Mouse (Mus musculus): Measurements from ENCODE around the gene Sez6l.

GRCm38 (mm10) chr5:112576993-112577670 is at the start of gene Sez6l:
- TF ChIP-seq MAFK (IDR thresholded peaks at IDR 0.05; ENCODE audit: insufficient read depth, low read depth, low read length), result no peak
- no peak for TF ChIP-seq CHD2 (IDR thresholded peaks at IDR 0.05; ENCODE audit: low read depth, low read length)
- TF ChIP-seq ZC3H11A (IDR thresholded peaks at IDR 0.05; ENCODE audit: borderline replicate concordance, low read depth, low read length), result no peak
- no peak for TF ChIP-seq HCFC1 (IDR thresholded peaks at IDR 0.05; ENCODE audit: borderline replicate concordance, insufficient read depth, low read length)
- no peak for TF ChIP-seq ZNF384 (IDR thresholded peaks at IDR 0.05; ENCODE audit: low read depth, low read length)

Data from ES-E14 (cell line).